Mouse (Mus musculus) liver, postnatal 0 days (tissue): Measurements from ENCODE around the gene Kcnk13.

ENCODE experiments used
- CTCF ChIP-seq: sonication (generic); IDR thresholded peaks from 2 replicates; pipeline ENCODE4 v1.5.1; 2016; ENCODE audit warnings: antibody characterized with exemption, low read depth
- EP300 ChIP-seq: IDR thresholded peaks from 2 replicates; pipeline ENCODE4 v1.6.1; 2016; ENCODE audit warnings: antibody characterized with exemption, low read depth, mild to moderate bottlenecking

GRCm38 (mm10) chr12:99921045-99921444, 43.3 kb upstream of the Kcnk13 start:
- TF ChIP-seq CTCF (peak; percentile 66), EP300 (no peak)
